ENCODE assay signal across 8 mouse cellular contexts in genomic region chr4:139643972-139644371, GRCm38 (mm10). TPM values are rescaled to one million over a fixed set of nuclear protein-coding genes. Genes with fewer than 3 reads are reported as not detected.
A peak's percentile ranks its signal among the peaks of the same experiment; 100 is the strongest.
DNase-seq lines count a peak whose midpoint lies in the region; ATAC-seq and TF ChIP-seq lines count a peak whose summit lies in the region.

No protein-coding gene starts in this region.

- H3K27me3 ChIP-seq in hindbrain, embryonic 10.5 days (ENCODE audit: insufficient read depth, poor library complexity, severe bottlenecking): peaks cover 38% of the 10 kb centered on the region
- H3K27me3 ChIP-seq in hindbrain, embryonic 12.5 days: peaks cover 29% of the 10 kb centered on the region
- H3K27me3 ChIP-seq in intestine, embryonic 14.5 days (replicated peaks; ENCODE audit: control insufficient read depth, insufficient read depth, low read length): peaks cover 25% of the 10 kb centered on the region
- H3K27me3 ChIP-seq in limb, embryonic 11.5 days (ENCODE audit: control insufficient read depth, insufficient read depth, low read length): peaks cover 18% of the 10 kb centered on the region
- H3K27me3 ChIP-seq in stomach, postnatal 0 days (ENCODE audit: control insufficient read depth, insufficient read depth, low read length): no peaks in the 10 kb centered on the region

- H3K4me1 ChIP-seq in hindbrain, embryonic 10.5 days (replicated peaks): peaks cover 41% of the 10 kb centered on the region
- H3K4me1 ChIP-seq in hindbrain, embryonic 12.5 days: peaks cover 40% of the 10 kb centered on the region
- peaks cover 11% of the 10 kb centered on the region; the same call in 1 of the 2 replicates for H3K4me1 ChIP-seq in intestine, embryonic 14.5 days (replicated peaks; ENCODE audit: control insufficient read depth, insufficient read depth, low read length)
- peaks cover 24% of the 10 kb centered on the region for H3K4me1 ChIP-seq in limb, embryonic 11.5 days (ENCODE audit: control insufficient read depth, insufficient read depth, low read length)
- H3K4me1 ChIP-seq in stomach, postnatal 0 days (replicated peaks; ENCODE audit: control insufficient read depth, insufficient read depth): 0 out of 2 replicates have a peak, but pooled peaks cover 4% of the 10 kb centered on the region

- peaks cover 29% of the 10 kb centered on the region for H3K36me3 ChIP-seq in hindbrain, embryonic 10.5 days
- H3K36me3 ChIP-seq in hindbrain, embryonic 12.5 days: peaks cover 18% of the 10 kb centered on the region; the same call in 1 of the 2 replicates
- H3K36me3 ChIP-seq in intestine, embryonic 14.5 days (ENCODE audit: control insufficient read depth, insufficient read depth, low read length): peaks cover 10% of the 10 kb centered on the region
- H3K36me3 ChIP-seq in limb, embryonic 11.5 days (ENCODE audit: control insufficient read depth, insufficient read depth, low read length): peaks cover 3% of the 10 kb centered on the region; the same call in 1 of the 2 replicates
- H3K36me3 ChIP-seq in stomach, postnatal 0 days (ENCODE audit: control insufficient read depth, insufficient read depth, low read length): peaks cover 6% of the 10 kb centered on the region; the same call in 1 of the 2 replicates

- 18% methylated on average over 9 of the region's 9 CpGs for WGBS in hindbrain, embryonic 10.5 days
- 13% methylated on average over 9 of the region's 9 CpGs for WGBS in hindbrain, embryonic 12.5 days
- WGBS in intestine, embryonic 14.5 days: 14% methylated on average over 9 of the region's 9 CpGs
- 15% methylated on average over 9 of the region's 9 CpGs for WGBS in limb, embryonic 11.5 days
- WGBS in stomach, postnatal 0 days: 15% methylated on average over 9 of the region's 9 CpGs

- ATAC-seq in hindbrain, embryonic 12.5 days (ENCODE audit: low FRiP score): no peak
- ATAC-seq in intestine, embryonic 14.5 days (replicated peaks; ENCODE audit: low FRiP score, low TSS enrichment, low read depth): no peak; the same call in 1 of the 2 replicates
- ATAC-seq in limb, embryonic 11.5 days (ENCODE audit: insufficient number of reproducible peaks, low FRiP score, low TSS enrichment, low read depth): no peak
- ATAC-seq in stomach, postnatal 0 days (ENCODE audit: low FRiP score, low TSS enrichment): peak; percentile 22; the same call in 1 of the 2 replicates

- TF ChIP-seq CTCF in stomach, postnatal 0 days (IDR thresholded peaks at IDR 0.05; ENCODE audit: low read depth): peak; percentile 96

- H3K27ac ChIP-seq in hindbrain, embryonic 10.5 days: no peak overlapping the region
- H3K27ac ChIP-seq in hindbrain, embryonic 12.5 days: no peak overlapping the region
- H3K27ac ChIP-seq in intestine, embryonic 14.5 days (ENCODE audit: low read depth): no peak overlapping the region
- H3K27ac ChIP-seq in limb, embryonic 11.5 days (replicated peaks; ENCODE audit: low read depth, low read length): no peak overlapping the region
- H3K27ac ChIP-seq in stomach, postnatal 0 days (replicated peaks): no peak overlapping the region

- H3K4me3 ChIP-seq in hindbrain, embryonic 10.5 days: no peak overlapping the region
- H3K4me3 ChIP-seq in hindbrain, embryonic 12.5 days: no peak overlapping the region
- no peak overlapping the region for H3K4me3 ChIP-seq in intestine, embryonic 14.5 days (ENCODE audit: low read depth, low read length)
- no peak overlapping the region for H3K4me3 ChIP-seq in limb, embryonic 11.5 days (ENCODE audit: low read depth, low read length)
- no peak overlapping the region for H3K4me3 ChIP-seq in stomach, postnatal 0 days (ENCODE audit: low read depth, low read length)

- H3K9ac ChIP-seq in hindbrain, embryonic 12.5 days: no peak overlapping the region
- H3K9ac ChIP-seq in intestine, embryonic 14.5 days (ENCODE audit: low read length): no peak overlapping the region
- no peak overlapping the region for H3K9ac ChIP-seq in limb, embryonic 11.5 days (ENCODE audit: low read length)
- no peak overlapping the region for H3K9ac ChIP-seq in stomach, postnatal 0 days (ENCODE audit: low read length)

- H3K4me2 ChIP-seq in hindbrain, embryonic 12.5 days (replicated peaks): no peak overlapping the region
- H3K4me2 ChIP-seq in intestine, embryonic 14.5 days (ENCODE audit: low read length): no peak overlapping the region
- H3K4me2 ChIP-seq in limb, embryonic 11.5 days (ENCODE audit: low read depth, severe bottlenecking): no peak overlapping the region
- H3K4me2 ChIP-seq in stomach, postnatal 0 days (replicated peaks; ENCODE audit: low read depth): no peak overlapping the region

- peak; percentile 86 for DNase-seq in hindbrain, embryonic 10.5 days (ENCODE audit: low spot score)
- peak; percentile 83 for DNase-seq in cerebellum, adult 9-10 months
- DNase-seq in frontal cortex, adult 2 months (ENCODE audit: extremely low spot score in 1 of 2, low spot score in 1 of 2): peak; percentile 44 to 91
- peak; percentile 95 for DNase-seq in intestine, embryonic 14.5 days (ENCODE audit: low spot score)
- DNase-seq in limb, embryonic 11.5 days (ENCODE audit: low spot score): peak; percentile 92
- peak; percentile 38 to 59 for DNase-seq in natural killer cell, adult 2 months (ENCODE audit: low spot score in 2 of 2)
- DNase-seq in stomach, postnatal 0 days (ENCODE audit: low spot score): peak; percentile 82

- no peak for TF ChIP-seq EP300 in stomach, postnatal 0 days (optimal IDR thresholded peaks at IDR 0.05)

- no peaks in the 10 kb centered on the region for H3K9me3 ChIP-seq in hindbrain, embryonic 10.5 days
- H3K9me3 ChIP-seq in hindbrain, embryonic 12.5 days (replicated peaks): no peaks in the 10 kb centered on the region
- no peaks in the 10 kb centered on the region for H3K9me3 ChIP-seq in intestine, embryonic 14.5 days (ENCODE audit: control insufficient read depth, low read length)
- H3K9me3 ChIP-seq in limb, embryonic 11.5 days (ENCODE audit: control insufficient read depth, low read length): no peaks in the 10 kb centered on the region
- H3K9me3 ChIP-seq in stomach, postnatal 0 days (ENCODE audit: control insufficient read depth, low read length): no peaks in the 10 kb centered on the region

RNA-seq across cellular contexts. Expression of gene Tas1r2, which starts 9.4 kb away (rescaled TPM):
- polyA plus RNA-seq in hindbrain, embryonic 10.5 days (2016; fragmentation: Nextera tagmentation; extraction: Ambion mirVana): not detected in 2 replicates
- not detected in 2 replicates for polyA plus RNA-seq in hindbrain, embryonic 12.5 days (2016; fragmentation: Nextera tagmentation; extraction: Ambion mirVana)
- polyA plus RNA-seq in frontal cortex, adult 2 months (2012; rRNA removed): 0.06 TPM in 1 of 2 replicates, not detected in the other
- not detected in 2 replicates for polyA plus RNA-seq in intestine, embryonic 14.5 days (2014; fragmentation: Nextera tagmentation; extraction: Ambion mirVana)
- not detected in 2 replicates for polyA plus RNA-seq in limb, embryonic 11.5 days (2014; fragmentation: Nextera tagmentation; extraction: Ambion mirVana)
- polyA plus RNA-seq in stomach, postnatal 0 days (2015; fragmentation: Nextera tagmentation; extraction: Ambion mirVana): not detected in 2 replicates

RNA-seq across cellular contexts. Expression of gene Aldh4a1, which starts 21.3 kb away (rescaled TPM):
- polyA plus RNA-seq in hindbrain, embryonic 10.5 days (2016; fragmentation: Nextera tagmentation; extraction: Ambion mirVana): 22.5 and 26.3 TPM in 2 replicates
- 20.6 and 21.4 TPM in 2 replicates for polyA plus RNA-seq in hindbrain, embryonic 12.5 days (2016; fragmentation: Nextera tagmentation; extraction: Ambion mirVana)
- 22.6 and 24.7 TPM in 2 replicates for polyA plus RNA-seq in frontal cortex, adult 2 months (2012; rRNA removed)
- 10.1 and 11.0 TPM in 2 replicates for polyA plus RNA-seq in intestine, embryonic 14.5 days (2014; fragmentation: Nextera tagmentation; extraction: Ambion mirVana)
- polyA plus RNA-seq in limb, embryonic 11.5 days (2014; fragmentation: Nextera tagmentation; extraction: Ambion mirVana): 15.4 and 17.0 TPM in 2 replicates
- polyA plus RNA-seq in stomach, postnatal 0 days (2015; fragmentation: Nextera tagmentation; extraction: Ambion mirVana): 12.9 and 14.7 TPM in 2 replicates

RNA-seq across cellular contexts. Expression of gene Gm21969, which starts 41.0 kb away (rescaled TPM):
- not detected in 2 replicates for polyA plus RNA-seq in hindbrain, embryonic 10.5 days (2016; fragmentation: Nextera tagmentation; extraction: Ambion mirVana)
- not detected in 2 replicates for polyA plus RNA-seq in hindbrain, embryonic 12.5 days (2016; fragmentation: Nextera tagmentation; extraction: Ambion mirVana)
- 0.02 and 0.04 TPM in 2 replicates for polyA plus RNA-seq in frontal cortex, adult 2 months (2012; rRNA removed)
- not detected in 2 replicates for polyA plus RNA-seq in intestine, embryonic 14.5 days (2014; fragmentation: Nextera tagmentation; extraction: Ambion mirVana)
- polyA plus RNA-seq in limb, embryonic 11.5 days (2014; fragmentation: Nextera tagmentation; extraction: Ambion mirVana): not detected in 2 replicates
- not detected in 2 replicates for polyA plus RNA-seq in stomach, postnatal 0 days (2015; fragmentation: Nextera tagmentation; extraction: Ambion mirVana)
